Mouse (Mus musculus) frontal cortex, adult 2 months (tissue): ENCODE data around the gene Mup2. TPM values are rescaled to one million over a fixed set of nuclear protein-coding genes. Genes with fewer than 3 reads are reported as not detected.
"Not testable (repeated sequence)": the region's sequence is repeated elsewhere in the genome, so short reads cannot be mapped to it uniquely, and the experiment has no call there.

Experiments
- DNase-seq, 2 experiments: peaks; one replicate each; pipeline ENCODE4 v3.0.0; 2022; ENCODE audit warnings: low spot score in 1 of 2; ENCODE audit errors: extremely low spot score in 1 of 2
- polyA plus RNA-seq: library from polyadenylated mRNA; depleted of rRNA; stranded (reverse); fragments of >200 nt; gene quantifications from 2 replicates; pipeline ENCODE4 v1.2.3, GENCODE M21; 2012; rRNA removed

Mup2 gene
- not detected in 2 replicates for polyA plus RNA-seq

DNA sequence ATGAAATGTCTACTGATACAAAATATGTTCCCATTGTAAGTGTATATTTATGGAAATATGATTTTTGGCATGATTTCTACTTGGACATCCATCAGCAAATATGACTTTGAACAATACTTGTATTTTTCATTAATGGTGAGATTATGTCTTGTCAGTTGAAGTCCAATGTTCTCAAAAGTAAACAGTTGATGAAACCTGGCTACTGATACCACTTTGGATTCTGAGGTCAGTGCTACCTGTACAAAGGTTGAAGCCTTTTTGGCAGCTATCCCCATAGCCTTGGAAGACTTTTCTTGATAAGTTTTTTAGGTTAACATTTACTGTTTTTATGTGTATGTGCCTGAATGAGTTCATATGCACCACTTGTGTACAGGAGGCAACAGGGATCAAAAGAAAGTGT lies at the start of gene Mup2:
Mup2 (minus strand) TSS at position 101 of the 400 bp plus-strand sequence.
- DNase-seq = not testable (repeated sequence)

Other genes starting within 250 kb of the Mup2 start
- not detected in 2 replicates for gene Slc46a2, start 239.2 kb downstream of the Mup2 start, polyA plus RNA-seq
- not detected in 2 replicates for gene Mup4, start 193.6 kb downstream of the Mup2 start, polyA plus RNA-seq
- not detected in 2 replicates for gene Mup6, start 190.0 kb downstream of the Mup2 start, polyA plus RNA-seq
- gene Mup7, start 83.8 kb downstream of the Mup2 start, polyA plus RNA-seq = not detected in 2 replicates
- not detected in 2 replicates for gene Mup8, start 68.3 kb upstream of the Mup2 start, polyA plus RNA-seq